Mouse (Mus musculus): ENCODE results near the gene Mapkapk3. TPM values are rescaled to one million over a fixed set of nuclear protein-coding genes. Genes with fewer than 3 reads are reported as not detected.

Gene Mapkapk3
- total and polyA plus RNA-seq, 3 experiments: 29.9 to 39.8 (median 30.1) TPM

GRCm38 (mm10) chr9:107231539-107232139 lies 58.0 kb downstream of the Mapkapk3 start, which contains the start of gene Dock3:
Gene Dock3 (minus strand): TSS chr9:107231909.
- dilution Hi-C loops (cut with MboI; ENCODE audit: extremely low pct_ligation_motif_present, extremely low pct_unique_long_range_greater_than_20kb, low sequenced_read_pairs) (no loop called here), in situ Hi-C loops (cut with MboI; ENCODE audit: low pct_ligation_motif_present, low pct_unique_long_range_greater_than_20kb, low sequenced_read_pairs) (no loop called here)
- peak within 1 kb of the TSS in 1 of 3 experiments; percentile 63 for H3K4me3 ChIP-seq (replicated peaks in 1 of 3; ENCODE audit: low read depth in 2 of 3, low read length in 2 of 3, poor library complexity in 1 of 3)
- no peak for TF ChIP-seq PAX5 (IDR thresholded peaks at IDR 0.05; ENCODE audit: low read length)
- TF ChIP-seq NRF1 (IDR thresholded peaks at IDR 0.05; ENCODE audit: low read depth, low read length): peak; percentile 83
- peaks cover 91% of the 10 kb centered on the region for H3K27me3 ChIP-seq (replicated peaks)
- H3K27ac ChIP-seq (ENCODE audit: insufficient read depth, low read depth): no peak within 1 kb of the TSS
- H3K4me2 ChIP-seq (ENCODE audit: insufficient read depth, low read depth, poor library complexity, severe bottlenecking): peak within 1 kb of the TSS; percentile 83
- no peaks in the 10 kb centered on the region for H3K36me3 ChIP-seq (replicated peaks in 1 of 2; ENCODE audit: control insufficient read depth in 1 of 2, insufficient read depth in 1 of 2, low read length in 1 of 2)
- no peaks in the 10 kb centered on the region for H3K4me1 ChIP-seq (ENCODE audit: control insufficient read depth in 1 of 2, insufficient read depth in 2 of 2)
- no peaks in the 10 kb centered on the region for H3K79me2 ChIP-seq (replicated peaks; ENCODE audit: control insufficient read depth, extremely low read depth, insufficient read depth, poor library complexity, severe bottlenecking)
- peak within 1 kb of the TSS; percentile 19; the same call in 1 of the 2 replicates for H3K9ac ChIP-seq (ENCODE audit: insufficient read depth, low read depth)
- DNase-seq (ENCODE audit: extremely low read depth): no peak
- H3K9me3 ChIP-seq (replicated peaks; ENCODE audit: low read length): peaks cover 2% of the 10 kb centered on the region

GRCm38 (mm10) chr9:107230991-107231538 lies 58.6 kb downstream of the Mapkapk3 start:
- TF ChIP-seq BHLHE40 (IDR thresholded peaks at IDR 0.05; ENCODE audit: low read depth, low read length): 0 out of 2 replicates have a peak, but pooled peaks have one; percentile 15
- TF ChIP-seq MAZ (IDR thresholded peaks at IDR 0.05; ENCODE audit: low read depth, low read length): no peak
- TF ChIP-seq CTCF (conservative IDR thresholded peaks at IDR 0.05 in 1 of 2, IDR thresholded peaks at IDR 0.05 in 1 of 2; ENCODE audit: low read depth in 2 of 2, low read length in 2 of 2): 0 out of 4 replicates have a peak, but pooled peaks of 1 of the 2 experiments have one; percentile 8
- Histone ChIP-seq H3K27ac (ENCODE audit: insufficient read depth, low read depth) (no peak overlapping the region), H3K4me3 (replicated peaks in 1 of 3; ENCODE audit: low read depth in 2 of 3, low read length in 2 of 3, poor library complexity in 1 of 3) (peak overlapping the region in 1 of 3 experiments; percentile 63), H3K79me2 (replicated peaks; ENCODE audit: control insufficient read depth, extremely low read depth, insufficient read depth, poor library complexity, severe bottlenecking) (no peaks in the 10 kb centered on the region), H3K9ac (ENCODE audit: insufficient read depth, low read depth) (peak overlapping the region; percentile 19; the same call in 1 of the 2 replicates), H3K4me1 (ENCODE audit: control insufficient read depth in 1 of 2, insufficient read depth in 2 of 2) (no peaks in the 10 kb centered on the region), H3K4me2 (ENCODE audit: insufficient read depth, low read depth, poor library complexity, severe bottlenecking) (peak overlapping the region; percentile 83), H3K27me3 (replicated peaks) (peaks cover 88% of the 10 kb centered on the region), H3K9me3 (replicated peaks; ENCODE audit: low read length) (peaks cover 2% of the 10 kb centered on the region), H3K36me3 (replicated peaks in 1 of 2; ENCODE audit: control insufficient read depth in 1 of 2, insufficient read depth in 1 of 2, low read length in 1 of 2) (no peaks in the 10 kb centered on the region)
- no peak for DNase-seq (ENCODE audit: extremely low read depth)
- in situ Hi-C loops (cut with MboI; ENCODE audit: low pct_ligation_motif_present, low pct_unique_long_range_greater_than_20kb, low sequenced_read_pairs) (no loop called here), dilution Hi-C loops (cut with MboI; ENCODE audit: extremely low pct_ligation_motif_present, extremely low pct_unique_long_range_greater_than_20kb, low sequenced_read_pairs) (no loop called here)

DNA sequence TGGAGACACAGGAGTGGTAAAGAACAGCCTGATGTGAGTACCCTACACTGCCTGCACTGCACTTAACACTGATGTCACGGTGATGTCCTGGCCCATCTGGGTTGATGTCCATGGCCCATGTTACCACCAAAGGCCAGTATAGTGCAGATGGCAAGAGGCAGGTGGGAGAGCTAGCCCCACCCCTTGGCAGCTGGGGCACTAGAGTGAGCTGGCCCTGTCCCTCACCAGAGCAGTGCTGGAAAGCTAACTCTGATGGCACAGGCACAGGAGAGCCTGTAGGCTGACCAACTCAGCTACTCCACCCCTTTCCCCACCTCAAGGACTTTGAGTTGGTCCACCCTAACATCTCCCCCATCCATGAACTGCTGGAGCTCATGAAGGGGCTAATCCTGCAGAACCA lies 65.1 kb downstream of the Mapkapk3 start:
- no peaks in the 10 kb centered on the region for H3K4me1 ChIP-seq (ENCODE audit: control insufficient read depth in 1 of 2, insufficient read depth in 2 of 2)
- H3K9me3 ChIP-seq (replicated peaks; ENCODE audit: low read length): no peaks in the 10 kb centered on the region
- no peaks in the 10 kb centered on the region for H3K36me3 ChIP-seq (replicated peaks in 1 of 2; ENCODE audit: control insufficient read depth in 1 of 2, insufficient read depth in 1 of 2, low read length in 1 of 2)
- H3K27ac ChIP-seq (ENCODE audit: insufficient read depth, low read depth): no peak overlapping the region
- dilution Hi-C loops (cut with MboI; ENCODE audit: extremely low pct_ligation_motif_present, extremely low pct_unique_long_range_greater_than_20kb, low sequenced_read_pairs) (no loop called here), in situ Hi-C loops (cut with MboI; ENCODE audit: low pct_ligation_motif_present, low pct_unique_long_range_greater_than_20kb, low sequenced_read_pairs) (no loop called here)
- no peak for DNase-seq (ENCODE audit: extremely low read depth)
- no peak for TF ChIP-seq CHD1 (IDR thresholded peaks at IDR 0.05; ENCODE audit: low read depth, low read length)
- TF ChIP-seq RAD21 (IDR thresholded peaks at IDR 0.05; ENCODE audit: low read depth, low read length): no peak
- no peak for TF ChIP-seq SMC3 (IDR thresholded peaks at IDR 0.05; ENCODE audit: low read depth, low read length)
- TF ChIP-seq ZKSCAN1 (IDR thresholded peaks at IDR 0.05; ENCODE audit: borderline replicate concordance, low read depth, low read length): no peak
- TF ChIP-seq GABPA (IDR thresholded peaks at IDR 0.05; ENCODE audit: insufficient replicate concordance, low read depth, low read length): no peak
- no peak for TF ChIP-seq MAX (IDR thresholded peaks at IDR 0.05; ENCODE audit: low read length)
- no peak for TF ChIP-seq MXI1 (IDR thresholded peaks at IDR 0.05; ENCODE audit: low read depth, low read length)
- TF ChIP-seq PAX5 (IDR thresholded peaks at IDR 0.05; ENCODE audit: low read length): no peak
- no peak for TF ChIP-seq MAZ (IDR thresholded peaks at IDR 0.05; ENCODE audit: low read depth, low read length)
- TF ChIP-seq CTCF (conservative IDR thresholded peaks at IDR 0.05 in 1 of 2, IDR thresholded peaks at IDR 0.05 in 1 of 2; ENCODE audit: low read depth in 2 of 2, low read length in 2 of 2): no peak
- no peak for TF ChIP-seq USF2 (conservative IDR thresholded peaks at IDR 0.05; ENCODE audit: low read depth, low read length)
- TF ChIP-seq CHD2 (IDR thresholded peaks at IDR 0.05; ENCODE audit: low read length): no peak
- no peak for TF ChIP-seq KAT2A (IDR thresholded peaks at IDR 0.05; ENCODE audit: insufficient replicate concordance, low read length)
- TF ChIP-seq EP300 (IDR thresholded peaks at IDR 0.05; ENCODE audit: low read length): no peak
- no peak overlapping the region for H3K9ac ChIP-seq (ENCODE audit: insufficient read depth, low read depth)
- H3K79me2 ChIP-seq (replicated peaks; ENCODE audit: control insufficient read depth, extremely low read depth, insufficient read depth, poor library complexity, severe bottlenecking): no peaks in the 10 kb centered on the region
- peaks cover 67% of the 10 kb centered on the region for H3K27me3 ChIP-seq (replicated peaks)
- H3K4me2 ChIP-seq (ENCODE audit: insufficient read depth, low read depth, poor library complexity, severe bottlenecking): no peak overlapping the region
- H3K4me3 ChIP-seq (replicated peaks in 1 of 3; ENCODE audit: low read depth in 2 of 3, low read length in 2 of 3, poor library complexity in 1 of 3): no peak overlapping the region
